Mouse (Mus musculus) embryo, embryonic 11.5 days (tissue): ENCODE data around the gene Drg1.
A peak's percentile ranks its signal among the peaks of the same experiment; 100 is the strongest.

Experiments used
- DNase-seq: peaks from one replicate; pipeline ENCODE4 v3.0.0-alpha.2; 2012; ENCODE audit warnings: low read depth, low spot score

The Drg1 gene

DNA sequence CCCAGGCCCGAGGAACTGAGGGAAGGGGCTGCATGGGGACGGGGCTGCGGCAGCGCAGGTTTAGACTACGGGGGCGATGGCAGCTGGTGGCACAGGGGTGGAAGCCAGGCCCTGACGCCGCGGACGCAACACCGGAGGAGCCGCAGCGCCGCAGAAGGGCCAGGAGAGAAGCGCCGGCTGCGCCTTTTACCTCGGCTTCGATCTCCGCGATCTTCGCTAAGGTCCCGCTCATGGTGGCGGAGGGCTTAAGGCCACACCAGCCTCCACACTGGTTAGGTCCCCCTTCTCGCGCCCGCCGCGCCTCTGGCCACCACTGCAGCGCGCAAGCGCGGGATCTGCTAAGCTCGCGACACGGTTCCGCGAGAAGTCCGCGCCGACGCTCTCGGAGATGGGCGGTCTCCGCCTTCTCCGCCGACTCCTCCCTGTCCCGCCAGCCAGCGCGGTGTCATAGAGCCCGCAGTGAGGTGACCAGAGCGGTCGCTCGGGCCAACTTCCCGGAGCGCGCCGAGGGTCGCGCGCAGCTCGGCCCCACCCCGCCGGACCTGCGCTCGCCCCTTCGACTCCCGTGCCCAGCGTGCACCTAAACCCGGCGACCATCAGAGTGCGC, at the start of gene Drg1:
TSS of gene Drg1 (minus strand) at position 337 of the 607 bp plus-strand sequence.
- DNase-seq, result peak; percentile 97

GRCm38 (mm10) chr11:3314148-3314547, 47.9 kb upstream of the Drg1 start:
- DNase-seq, result peak; percentile 35

DNA sequence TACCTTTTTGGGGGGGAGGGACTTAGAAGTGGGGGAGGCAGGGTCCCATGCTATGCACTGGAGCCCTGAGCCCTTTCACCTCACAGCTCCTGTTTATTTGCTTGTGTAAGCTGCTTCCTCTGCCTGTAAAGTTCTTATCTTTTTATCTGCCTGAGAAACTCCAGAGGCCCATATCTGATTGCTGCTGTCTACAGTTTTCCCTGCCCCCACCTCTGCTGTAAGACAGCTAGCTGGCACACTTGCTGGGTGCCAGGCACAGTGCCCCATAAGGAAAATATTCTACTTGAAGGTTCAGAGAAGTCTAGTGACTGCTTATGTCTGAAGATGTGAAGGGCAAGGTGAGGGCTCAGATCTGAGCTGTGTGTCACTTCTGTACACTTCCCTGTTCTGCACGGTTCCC, 47.1 kb upstream of the Drg1 start:
- DNase-seq, result no peak

DNA sequence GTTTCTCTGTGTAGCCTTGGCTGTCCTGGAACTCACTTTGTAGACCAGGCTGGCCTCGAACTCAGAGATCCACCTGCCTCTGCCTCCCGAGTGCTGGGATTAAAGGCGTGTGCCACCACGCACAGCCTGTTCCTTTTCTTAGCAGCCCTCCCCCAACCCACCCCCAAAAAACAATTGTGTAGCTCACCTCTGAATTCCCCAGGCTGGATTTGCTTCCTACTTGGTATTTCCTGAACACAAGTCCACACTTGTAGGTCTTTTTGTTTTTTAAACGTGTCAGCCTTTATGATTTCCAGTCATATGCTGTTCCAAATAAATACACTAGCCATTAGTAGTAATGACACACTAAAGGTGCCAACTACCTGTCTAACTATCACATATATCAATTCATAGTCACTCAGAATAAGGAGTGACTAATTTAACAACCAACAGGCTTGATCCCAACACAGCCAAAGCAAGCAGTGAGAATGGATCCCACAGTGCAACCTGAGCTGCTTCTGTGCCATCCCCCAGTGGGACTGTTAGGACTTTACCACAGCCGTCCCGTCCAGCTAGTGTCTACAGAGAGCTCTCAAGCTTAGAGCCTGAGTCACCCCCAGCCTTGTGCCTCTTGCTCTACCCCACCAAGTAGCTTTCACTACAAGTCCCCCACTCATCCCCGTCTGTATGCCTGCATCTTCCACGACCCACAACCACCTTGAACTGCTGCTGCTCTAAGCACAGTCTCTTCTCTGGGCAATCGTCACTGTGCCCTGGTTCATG, 45.6 kb upstream of the Drg1 start:
- DNase-seq, result no peak

- DNase-seq, result no peak
Measured at GRCm38 (mm10) chr11:3310789-3311585, 44.8 kb upstream of the Drg1 start.

DNA sequence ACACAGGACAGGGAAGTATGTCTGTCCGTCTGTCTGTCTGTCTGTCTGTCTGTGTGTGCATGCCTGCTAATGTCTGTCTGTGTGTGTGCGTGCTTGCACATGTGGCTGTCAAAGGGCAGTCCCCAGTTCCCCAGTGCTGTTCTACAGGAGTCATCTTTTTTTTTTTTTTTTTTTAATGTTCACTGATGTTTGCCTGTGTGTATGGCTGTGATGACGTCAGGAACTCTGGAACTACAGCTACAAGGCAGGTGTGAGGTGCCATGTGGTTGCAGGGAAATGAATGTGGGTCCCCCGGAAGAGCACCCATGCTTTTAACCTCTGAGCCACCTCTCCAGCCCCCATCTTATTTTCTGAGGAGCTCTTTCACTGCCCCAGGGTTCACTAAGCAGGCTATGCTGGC, 43.7 kb upstream of the Drg1 start:
- DNase-seq, result no peak

GRCm38 (mm10) chr11:3307875-3308274, 41.7 kb upstream of the Drg1 start:
- no peak for DNase-seq

DNA sequence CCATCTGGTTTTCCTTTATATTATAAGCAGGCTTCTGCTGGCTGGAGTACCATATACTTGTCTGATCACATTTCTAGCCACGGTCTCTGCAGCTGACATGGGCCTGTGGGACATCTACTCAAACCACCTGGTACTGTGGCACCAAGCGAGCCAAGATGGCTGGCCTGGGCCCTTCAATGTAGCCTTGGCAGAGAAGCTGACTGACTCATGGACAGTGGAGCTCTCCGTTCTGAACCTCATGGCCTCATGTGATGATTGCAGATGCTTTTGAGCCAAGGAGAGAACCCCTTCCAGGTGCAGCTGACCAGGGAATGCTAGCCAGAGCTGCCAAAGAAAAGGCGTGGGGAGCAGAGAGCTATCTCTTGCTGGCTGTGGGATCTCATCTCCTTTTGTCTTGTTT, 39.6 kb upstream of the Drg1 start:
- no peak for DNase-seq

- DNase-seq, result no peak
Measured at GRCm38 (mm10) chr11:3302792-3303191, 36.6 kb upstream of the Drg1 start.

DNA sequence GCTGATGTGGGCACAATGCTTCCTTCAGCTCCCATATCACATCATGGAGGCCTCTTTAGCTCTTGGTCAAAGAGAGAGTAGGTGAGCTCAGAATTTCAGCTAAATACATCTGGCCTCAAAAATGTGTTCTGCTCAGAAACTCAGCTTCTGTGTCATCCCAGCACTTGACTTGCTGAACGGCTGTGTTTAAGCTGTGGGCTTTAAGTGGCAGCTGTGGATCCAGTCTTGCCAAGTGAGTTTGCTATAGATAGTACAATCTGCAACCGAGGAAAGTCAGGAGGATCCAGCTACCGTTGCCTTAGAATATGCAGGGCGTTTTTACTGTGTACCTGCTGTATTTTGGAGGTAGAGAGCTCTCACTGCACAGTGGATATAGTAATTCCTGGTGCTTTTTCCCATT, 36.2 kb upstream of the Drg1 start:
- DNase-seq, result no peak

DNA sequence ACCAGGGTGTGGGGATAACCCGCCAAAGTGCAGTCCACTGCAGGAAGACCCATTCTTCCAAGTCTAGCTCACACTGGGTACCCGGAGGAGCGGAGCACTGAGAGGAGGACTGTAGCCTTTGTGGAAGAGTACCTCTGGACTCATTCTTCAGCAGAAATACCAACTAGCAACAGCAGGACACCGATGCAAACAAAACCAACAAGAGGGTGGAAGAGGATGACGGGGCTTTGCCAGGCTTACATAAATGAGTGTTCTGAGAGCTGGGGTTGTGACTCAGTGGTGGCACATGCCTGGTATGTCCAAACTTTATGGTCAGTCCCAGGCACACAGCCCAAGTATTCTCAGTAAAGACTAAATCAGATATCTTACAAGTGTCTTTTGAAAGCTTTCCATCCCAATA, 34.9 kb upstream of the Drg1 start:
- DNase-seq, result no peak

- no peak for DNase-seq
Measured at GRCm38 (mm10) chr11:3298813-3299185, 32.6 kb upstream of the Drg1 start.

DNA sequence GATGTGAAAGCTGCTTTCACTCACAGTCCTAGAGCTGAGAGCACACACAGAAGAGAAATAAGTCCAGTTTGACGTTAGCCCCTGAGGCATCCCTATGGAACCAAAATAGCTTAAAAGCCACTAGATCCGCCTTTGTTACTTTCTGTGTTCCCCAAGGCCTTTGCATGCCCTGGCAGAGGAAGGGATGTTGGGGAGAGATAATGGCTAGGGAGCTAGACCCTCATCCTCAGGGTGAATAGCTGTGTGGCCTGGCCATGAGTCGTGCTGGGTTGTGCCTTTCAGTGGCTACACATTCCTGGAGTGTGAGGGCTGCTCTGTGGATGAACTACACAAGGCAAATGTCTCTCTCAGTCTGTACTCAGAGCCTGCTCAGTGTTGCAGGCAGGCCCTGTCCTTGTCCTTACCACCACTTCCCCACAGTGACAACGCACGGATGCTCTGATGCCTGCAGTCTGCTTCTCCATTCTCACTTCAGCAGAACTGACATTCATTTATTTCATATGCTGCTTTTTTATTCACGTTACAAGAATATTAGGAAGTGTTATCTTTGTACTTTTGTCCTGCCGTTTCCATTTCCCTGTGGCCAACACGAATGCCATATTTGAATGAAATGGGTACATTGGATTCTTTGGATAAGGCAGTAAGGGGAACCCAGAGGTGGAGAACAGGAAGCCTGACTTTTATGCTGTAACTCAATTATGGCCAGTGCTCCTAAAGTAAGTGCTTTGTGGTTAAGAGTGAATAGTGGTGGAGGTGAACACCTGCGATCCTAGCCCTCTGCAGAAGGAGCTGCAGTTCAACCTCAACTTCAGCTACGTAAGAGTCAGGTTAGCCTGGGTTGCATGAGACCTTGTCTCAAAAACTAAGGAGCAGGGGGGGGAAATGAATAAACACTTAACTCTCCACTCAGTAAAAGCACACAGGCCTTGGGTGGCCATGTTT, 31.9 kb upstream of the Drg1 start:
- DNase-seq, result no peak

GRCm38 (mm10) chr11:3296056-3296455, 29.8 kb upstream of the Drg1 start:
- no peak for DNase-seq

DNA sequence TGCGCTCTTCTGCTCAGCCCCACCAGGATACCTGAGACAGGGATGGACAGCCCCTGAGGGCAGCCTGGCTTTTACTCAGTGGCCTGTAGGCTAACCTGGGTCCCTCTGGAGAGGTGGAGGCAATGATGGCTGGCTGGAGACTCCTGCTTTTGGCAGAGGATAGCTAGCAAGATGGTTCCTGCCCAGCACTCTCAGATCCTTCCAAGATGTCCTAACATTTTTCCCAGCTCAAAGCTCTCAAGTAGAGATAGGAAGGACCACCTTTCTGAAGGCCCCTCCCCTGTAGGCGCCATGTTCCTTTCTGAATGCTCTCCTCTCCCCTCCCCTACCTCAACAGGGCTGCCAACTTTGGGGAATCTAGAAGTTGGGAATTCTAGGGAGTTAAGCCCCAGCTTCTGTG, 28.4 kb upstream of the Drg1 start:
- no peak for DNase-seq

- no peak for DNase-seq
Measured at GRCm38 (mm10) chr11:3293361-3293760, 27.1 kb upstream of the Drg1 start.

- DNase-seq, result peak; percentile 61
Measured at GRCm38 (mm10) chr11:3292711-3293249, 26.6 kb upstream of the Drg1 start.

DNA sequence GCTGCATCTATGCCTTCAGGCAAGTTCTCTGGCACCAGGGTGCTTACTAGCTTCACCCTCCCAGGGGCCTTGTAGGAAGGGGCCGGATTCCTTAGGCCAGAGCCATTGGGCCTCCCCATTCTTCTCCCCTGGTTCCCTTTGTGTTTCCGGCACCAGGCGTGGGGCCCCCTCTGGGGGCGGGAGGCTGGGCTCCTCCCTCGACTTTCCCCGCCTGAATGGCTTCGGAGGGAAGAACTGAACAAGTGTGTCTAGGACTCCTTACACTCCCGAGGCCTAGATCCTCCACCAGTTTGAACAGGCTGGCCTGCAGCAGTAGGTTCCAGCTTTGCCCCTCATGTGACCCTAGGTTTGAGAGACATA, 25.8 kb upstream of the Drg1 start:
- DNase-seq, result peak; percentile 60

- DNase-seq, result no peak
Measured at GRCm38 (mm10) chr11:3291311-3292061, 25.3 kb upstream of the Drg1 start.

DNA sequence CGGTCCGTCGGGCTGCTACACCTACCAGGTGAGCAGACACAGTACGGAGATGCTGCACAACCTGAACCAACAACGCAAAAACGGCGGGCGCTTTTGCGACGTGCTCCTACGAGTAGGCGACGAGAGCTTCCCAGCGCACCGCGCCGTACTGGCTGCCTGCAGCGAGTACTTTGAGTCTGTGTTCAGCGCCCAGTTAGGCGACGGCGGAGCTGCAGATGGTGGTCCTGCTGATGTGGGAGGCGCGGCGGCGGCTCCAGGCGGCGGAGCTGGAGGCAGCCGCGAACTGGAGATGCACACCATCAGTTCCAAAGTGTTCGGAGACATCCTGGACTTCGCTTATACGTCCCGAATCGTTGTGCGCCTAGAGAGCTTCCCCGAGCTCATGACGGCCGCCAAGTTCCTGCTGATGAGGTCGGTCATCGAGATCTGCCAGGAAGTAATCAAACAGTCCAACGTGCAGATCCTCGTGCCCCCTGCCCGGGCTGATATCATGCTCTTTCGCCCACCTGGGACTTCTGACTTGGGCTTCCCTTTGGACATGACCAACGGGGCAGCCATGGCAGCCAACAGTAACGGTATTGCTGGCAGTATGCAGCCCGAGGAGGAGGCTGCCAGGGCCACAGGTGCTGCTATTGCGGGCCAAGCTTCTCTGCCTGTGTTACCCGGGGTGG, 24.6 kb upstream of the Drg1 start:
- DNase-seq, result no peak
